In the genomic region with DNA sequence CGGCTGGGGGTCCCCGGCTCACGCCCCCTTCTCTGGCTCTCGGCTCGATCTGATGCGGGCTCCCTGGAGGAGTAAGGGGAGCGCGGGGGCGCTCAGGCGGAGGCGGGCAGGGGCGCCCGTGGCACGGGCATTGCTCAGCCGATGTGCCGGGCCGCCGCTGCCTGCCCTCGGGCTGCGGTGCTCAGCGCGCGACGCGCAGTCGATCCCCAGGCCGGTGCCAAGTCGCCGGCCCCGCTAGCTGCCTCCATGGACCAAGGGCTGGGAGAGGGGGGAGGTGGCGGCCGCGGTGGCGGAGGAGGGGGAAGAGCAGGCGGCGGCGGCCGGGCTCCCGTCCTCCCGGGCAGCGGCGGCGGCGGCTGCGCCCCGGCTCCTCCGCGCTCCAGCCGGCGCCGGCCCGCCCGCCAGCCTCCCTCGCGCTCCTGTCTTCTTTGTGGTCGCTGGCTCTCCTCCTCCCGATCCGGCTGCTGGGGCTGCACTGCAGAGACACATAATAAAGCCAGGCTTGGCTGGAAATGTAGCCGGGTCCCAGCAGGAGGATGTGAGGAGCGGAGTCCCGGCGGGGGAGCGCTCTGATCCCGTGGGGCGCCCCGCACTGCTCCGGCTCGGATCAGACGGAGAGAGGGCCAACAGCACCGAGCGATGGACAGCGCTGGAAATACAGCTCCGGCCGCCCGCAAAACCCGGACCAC, we compare ENCODE assay signal across 9 mouse cellular contexts. TPM values are rescaled to one million over a fixed set of nuclear protein-coding genes. Genes with fewer than 3 reads are reported as not detected.
DNase-seq lines count a peak whose midpoint lies in the region; ATAC-seq and TF ChIP-seq lines count a peak whose summit lies in the region.
"Had no signal": no experiment of that assay in that cellular context is flagged by ENCODE, and none has a peak within 500 bp of the region (broad histone marks: within the 10 kb centered on the region; RNA-seq: fewer than 3 reads in every experiment).

No protein-coding gene starts in this region.

- peak overlapping the region; percentile 52 for H3ac ChIP-seq in myocyte (ENCODE audit: control insufficient read depth, insufficient read length)

- peaks cover 2% of the 10 kb centered on the region; the same call in 1 of the 2 replicates for H3K4me1 ChIP-seq in spleen, adult 2 months (ENCODE audit: control insufficient read depth, insufficient read depth, insufficient read length)
- H3K4me1 ChIP-seq in forebrain, embryonic 11.5 days (replicated peaks; ENCODE audit: control insufficient read depth, insufficient read depth, low read length): peaks cover 30% of the 10 kb centered on the region
- peaks cover 59% of the 10 kb centered on the region for H3K4me1 ChIP-seq in heart, embryonic 13.5 days
- H3K4me1 ChIP-seq in kidney, embryonic 16.5 days (ENCODE audit: insufficient read depth, low read length): peaks cover 47% of the 10 kb centered on the region

- no peaks in the 10 kb centered on the region for H3K9me3 ChIP-seq in forebrain, embryonic 11.5 days (ENCODE audit: control insufficient read depth, low read length)
- H3K9me3 ChIP-seq in heart, embryonic 13.5 days: no peaks in the 10 kb centered on the region
- no peaks in the 10 kb centered on the region for H3K9me3 ChIP-seq in kidney, embryonic 16.5 days (ENCODE audit: low read length)

- WGBS in spleen, adult 2 months: 3% methylated on average over 64 of the region's 76 CpGs
- under 1% methylated on average over 60 of the region's 76 CpGs for WGBS in forebrain, embryonic 11.5 days
- under 1% methylated on average over 58 of the region's 76 CpGs for WGBS in heart, embryonic 13.5 days
- WGBS in kidney, embryonic 16.5 days: under 1% methylated on average over 48 of the region's 76 CpGs

- peak overlapping the region; percentile 96 for H3K4me2 ChIP-seq in forebrain, embryonic 11.5 days (ENCODE audit: low read depth, low read length, severe bottlenecking)
- peak overlapping the region; percentile 92 for H3K4me2 ChIP-seq in heart, embryonic 13.5 days
- H3K4me2 ChIP-seq in kidney, embryonic 16.5 days (replicated peaks; ENCODE audit: low read depth, low read length): peak overlapping the region; percentile 98
- H3K4me2 ChIP-seq in myocyte (ENCODE audit: low read depth): peak overlapping the region; percentile 63

- peak overlapping the region; percentile 22; the same call in 1 of the 2 replicates for H3K4me3 ChIP-seq in spleen, adult 2 months (ENCODE audit: extremely low read depth, insufficient read depth, insufficient read length)
- H3K4me3 ChIP-seq in forebrain, embryonic 11.5 days (ENCODE audit: low read depth, low read length): peak overlapping the region; percentile 94
- H3K4me3 ChIP-seq in heart, embryonic 13.5 days: peak overlapping the region; percentile 68
- peak overlapping the region; percentile 62 for H3K4me3 ChIP-seq in kidney, embryonic 16.5 days (ENCODE audit: low read length)
- no peak overlapping the region for H3K4me3 ChIP-seq in myocyte

- no peaks in the 10 kb centered on the region for H3K79me2 ChIP-seq in myocyte (ENCODE audit: control insufficient read depth, insufficient read depth)

- TF ChIP-seq POLR2A in spleen, adult 2 months (IDR thresholded peaks at IDR 0.05; ENCODE audit: low read depth, low read length): no peak
- no peak for TF ChIP-seq POLR2A in myocyte (IDR thresholded peaks at IDR 0.05; ENCODE audit: insufficient read length, low read depth)

- no peaks in the 10 kb centered on the region for H3K36me3 ChIP-seq in spleen, adult 2 months (ENCODE audit: control insufficient read depth, insufficient read depth, low read length)
- H3K36me3 ChIP-seq in forebrain, embryonic 11.5 days (ENCODE audit: control insufficient read depth, insufficient read depth, low read length): no peaks in the 10 kb centered on the region
- no peaks in the 10 kb centered on the region for H3K36me3 ChIP-seq in heart, embryonic 13.5 days
- no peaks in the 10 kb centered on the region for H3K36me3 ChIP-seq in kidney, embryonic 16.5 days (ENCODE audit: insufficient read depth, low read length)
- H3K36me3 ChIP-seq in myocyte (ENCODE audit: control insufficient read depth, insufficient read depth): no peaks in the 10 kb centered on the region

- peak overlapping the region; percentile 98 for H3K9ac ChIP-seq in forebrain, embryonic 11.5 days (ENCODE audit: low read length)
- H3K9ac ChIP-seq in heart, embryonic 13.5 days: peak overlapping the region; percentile 91
- H3K9ac ChIP-seq in kidney, embryonic 16.5 days (replicated peaks; ENCODE audit: low read length): peak overlapping the region; percentile 84

- peaks cover 40% of the 10 kb centered on the region for H3K27me3 ChIP-seq in spleen, adult 2 months (ENCODE audit: control insufficient read depth, insufficient read depth, low read length)
- peaks cover 3% of the 10 kb centered on the region; the same call in 1 of the 2 replicates for H3K27me3 ChIP-seq in forebrain, embryonic 11.5 days (ENCODE audit: control insufficient read depth, insufficient read depth, low read length)
- H3K27me3 ChIP-seq in heart, embryonic 13.5 days (replicated peaks): peaks cover 56% of the 10 kb centered on the region
- H3K27me3 ChIP-seq in kidney, embryonic 16.5 days (ENCODE audit: insufficient read depth, low read length): peaks cover 22% of the 10 kb centered on the region
- peaks cover 46% of the 10 kb centered on the region for H3K27me3 ChIP-seq in myocyte (ENCODE audit: control insufficient read depth, insufficient read depth, insufficient read length)

- DNase-seq in spleen, adult 2 months (ENCODE audit: low read depth in 1 of 2, low spot score in 2 of 2): no peak
- no peak for DNase-seq in spleen, adult 12 weeks (ENCODE audit: low spot score)
- peak; percentile 91 for DNase-seq in forebrain, embryonic 11.5 days (ENCODE audit: low spot score)
- DNase-seq in liver: peak; percentile 64
- DNase-seq in testis, postnatal 10 days (ENCODE audit: low spot score): peak; percentile 84

- TF ChIP-seq CTCF in spleen, adult 2 months (IDR thresholded peaks at IDR 0.05; ENCODE audit: extremely low read depth, insufficient read depth, insufficient read length, insufficient replicate concordance): no peak

- H3K27ac ChIP-seq in spleen, adult 2 months (ENCODE audit: insufficient read depth, low read length): peak overlapping the region; percentile 57
- H3K27ac ChIP-seq in forebrain, embryonic 11.5 days (ENCODE audit: low read depth, low read length): peak overlapping the region; percentile 97
- H3K27ac ChIP-seq in heart, embryonic 13.5 days (replicated peaks): peak overlapping the region; percentile 90
- peak overlapping the region; percentile 95 for H3K27ac ChIP-seq in kidney, embryonic 16.5 days (ENCODE audit: low read length)
- H3K27ac ChIP-seq: macrophage had no signal

- peak; percentile 69 for ATAC-seq in forebrain, embryonic 11.5 days (replicated peaks; ENCODE audit: low FRiP score)
- ATAC-seq in heart, embryonic 13.5 days (ENCODE audit: extremely low read depth, insufficient number of reproducible peaks, low FRiP score, low TSS enrichment): peak; percentile 51
- peak; percentile 75 for ATAC-seq in kidney, embryonic 16.5 days (ENCODE audit: low FRiP score, low TSS enrichment)

TF ChIP-seq in myocyte, 11 proteins besides CTCF, POLR2A, EP300 and RAD21:
- TF ChIP-seq MYOD1 (IDR thresholded peaks at IDR 0.05; ENCODE audit: control insufficient read depth in 1 of 3, insufficient read length in 2 of 3, low read depth in 2 of 3) (peak in 1 of 3 experiments; percentile 2), POLR2AphosphoS2 (IDR thresholded peaks at IDR 0.05; ENCODE audit: insufficient read length, low read depth) (no peak), TCF3 (IDR thresholded peaks at IDR 0.05; ENCODE audit: insufficient read length, low read depth) (no peak)
TF ChIP-seq in myocyte: peak in this region for 1.

RNA-seq across cellular contexts. Expression of a gene that starts 0.8 kb away (rescaled TPM):
- polyA plus RNA-seq in spleen, adult 2 months (2012; rRNA removed): 4.6 and 5.3 TPM in 2 replicates
- polyA plus RNA-seq in forebrain, embryonic 11.5 days (2014; fragmentation: Nextera tagmentation; extraction: Ambion mirVana): 42.1 and 44.8 TPM in 2 replicates
- polyA plus RNA-seq in heart, embryonic 13.5 days (2015; fragmentation: Nextera tagmentation; extraction: Ambion mirVana): 4.1 and 4.8 TPM in 2 replicates
- polyA plus RNA-seq in kidney, embryonic 16.5 days (2015; fragmentation: Nextera tagmentation; extraction: Ambion mirVana): 9.1 and 11.4 TPM in 2 replicates
- polyA plus RNA-seq in myocyte (2012; fragmentation: generic; extraction: Trizol): 0.04 TPM
- polyA plus RNA-seq: macrophage had no signal

Comparison
In these comparisons a context has a peak if more than half of its experiments do, and no peak if none do; other contexts are left out.
1. DNase-seq: peak in forebrain, embryonic 11.5 days (single experiment), liver (single experiment) and testis, postnatal 10 days (single experiment); none in spleen, adult 2 months (0 of 2) and spleen, adult 12 weeks (single experiment).
2. Peak in every context shown above with its lines, with median percentiles within 50 percentile points of each other: H3K27ac ChIP-seq, ATAC-seq, H3K4me2 ChIP-seq and H3K9ac ChIP-seq.